Mouse (Mus musculus) stomach, embryonic 14.5 days (tissue): ENCODE measurements around the gene Krt16. TPM values are rescaled to one million over a fixed set of nuclear protein-coding genes. Genes with fewer than 3 reads are reported as not detected.
"Not testable (repeated sequence)": the region's sequence is repeated elsewhere in the genome, so short reads cannot be mapped to it uniquely, and the experiment has no call there.

Experiments
- ATAC-seq: fragments of 200-750 bp; cut with Nextera tagmentation; 2 replicates; pipeline ENCODE4 v1.8.0; 2017; ENCODE audit warnings: low read depth, moderate TSS enrichment; ENCODE audit not compliant: insufficient number of reproducible peaks, insufficient read depth, low FRiP score
- H3K27ac ChIP-seq: fragments of 300-500 bp; sonication (generic); 2 replicates; pipeline ENCODE4 v1.5.1; 2014; ENCODE audit warnings: mild to moderate bottlenecking, low read length, moderate library complexity, mixed read lengths
- H3K27me3 ChIP-seq: fragments of 300-500 bp; sonication (generic); 2 replicates; pipeline ENCODE4 v1.6.1; 2014; ENCODE audit warnings: low read length, control low read depth, mixed read lengths; ENCODE audit not compliant: control insufficient read depth, insufficient read depth
- H3K36me3 ChIP-seq: fragments of 300-500 bp; sonication (generic); 2 replicates; pipeline ENCODE4 v1.6.1; 2014; ENCODE audit warnings: mild to moderate bottlenecking, control low read depth, low read length, moderate library complexity, mixed read lengths; ENCODE audit not compliant: control insufficient read depth, insufficient read depth
- H3K4me1 ChIP-seq: fragments of 300-500 bp; sonication (generic); 2 replicates; pipeline ENCODE4 v1.6.1; 2014; ENCODE audit warnings: low read length, control low read depth, mixed read lengths; ENCODE audit not compliant: control insufficient read depth, insufficient read depth
- H3K4me2 ChIP-seq: fragments of 300-500 bp; sonication (generic); replicated peaks from 2 replicates; pipeline ENCODE4 v1.6.1; 2014; ENCODE audit warnings: low read depth, low read length, control low read depth
- H3K4me3 ChIP-seq: fragments of 300-500 bp; sonication (generic); 2 replicates; pipeline ENCODE4 v1.5.1; 2014; ENCODE audit warnings: low read depth, low read length, control low read depth
- H3K9ac ChIP-seq: fragments of 300-500 bp; sonication (generic); replicated peaks from 2 replicates; pipeline ENCODE4 v1.6.1; 2014; ENCODE audit warnings: low read depth, mild to moderate bottlenecking, control low read depth, low read length, moderate library complexity, mixed read lengths
- H3K9me3 ChIP-seq: fragments of 300-500 bp; sonication (generic); 2 replicates; pipeline ENCODE4 v1.6.1; 2016; ENCODE audit warnings: low read depth, low read length, control low read depth; ENCODE audit not compliant: control insufficient read depth
- WGBS: fragments of 180-500 bp; shearing (Covaris S2); extraction: QIAGEN DNeasy Blood & Tissue Kit; methylation state at CpG from one replicate; pipeline ENCODE4 v1.1.7; 2014; 5-methylcytosine and 5-hydroxymethylcytosine counted together
- polyA plus RNA-seq: library from polyadenylated mRNA; unstranded; fragments of >200 nt; fragmentation: Nextera tagmentation; extraction: Ambion mirVana; gene quantifications from 2 replicates; pipeline ENCODE4 v1.2.1, GENCODE M21; 2014

The Krt16 gene
- polyA plus RNA-seq, 1 experiment from 2014 or later: 0.22 TPM

GRCm38 (mm10) chr11:100262058-100262980 lies 13.6 kb upstream of the Krt16 start:
- H3K9ac ChIP-seq: no peak overlapping the region
- peak overlapping the region; percentile 0; the same call in 1 of the 2 replicates for H3K27ac ChIP-seq
- H3K4me3 ChIP-seq: no peak overlapping the region
- 19% methylated on average over 13 of the region's 13 CpGs for WGBS
- H3K4me1 ChIP-seq: no peaks in the 10 kb centered on the region
- H3K27me3 ChIP-seq: no peaks in the 10 kb centered on the region
- ATAC-seq: peak; percentile 71
- no peak overlapping the region for H3K4me2 ChIP-seq
- no peaks in the 10 kb centered on the region for H3K9me3 ChIP-seq
- no peaks in the 10 kb centered on the region for H3K36me3 ChIP-seq

GRCm38 (mm10) chr11:100261235-100261605 lies 12.5 kb upstream of the Krt16 start:
- Histone ChIP-seq H3K4me3 (no peak overlapping the region), H3K27ac (peak overlapping the region; percentile 48; the same call in 1 of the 2 replicates), H3K4me1 (no peaks in the 10 kb centered on the region), H3K9me3 (no peaks in the 10 kb centered on the region), H3K9ac (no peak overlapping the region), H3K27me3 (no peaks in the 10 kb centered on the region), H3K4me2 (no peak overlapping the region), H3K36me3 (no peaks in the 10 kb centered on the region)
- ATAC-seq: no peak
- WGBS: 79% methylated on average over 9 of the region's 9 CpGs

DNA sequence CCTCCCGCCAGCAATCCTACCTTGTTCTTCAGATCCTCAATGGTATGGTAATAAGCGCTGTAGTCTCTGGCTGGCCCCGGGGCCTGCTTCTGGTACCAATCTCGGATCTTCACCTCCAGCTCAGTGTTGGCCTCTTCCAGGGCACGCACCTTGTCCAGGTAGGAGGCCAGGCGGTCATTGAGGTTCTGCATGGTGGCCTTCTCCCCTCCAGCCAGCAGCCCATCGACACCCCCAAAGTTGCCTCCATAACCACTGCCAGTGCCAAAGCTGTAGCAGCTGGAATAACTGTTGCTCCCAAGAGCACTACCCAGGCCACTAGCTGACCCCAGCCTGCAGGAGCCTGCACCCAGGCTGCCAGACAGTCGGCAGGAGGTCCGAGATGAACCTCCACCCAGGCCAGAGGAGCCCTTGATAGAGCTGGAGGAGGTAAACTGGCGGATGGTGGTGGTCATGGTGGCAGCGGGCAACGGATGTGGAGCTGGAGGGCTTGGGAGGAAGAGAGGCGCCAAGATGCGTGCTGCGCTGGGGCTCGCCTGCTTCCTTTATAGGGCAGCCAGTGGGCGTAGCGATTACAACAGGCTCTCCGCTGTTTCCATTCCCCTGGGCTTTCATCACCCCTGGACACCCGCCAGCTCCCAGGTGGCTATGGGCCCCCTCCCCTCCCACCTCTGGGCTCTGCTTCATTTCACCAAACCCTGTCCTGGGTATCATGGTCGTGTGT lies 12.0 kb upstream of the Krt16 start, which contains the start of gene Krt17:
TSS of gene Krt17 (minus strand) at position 516 of the 721 bp plus-strand sequence.
- WGBS: 76% methylated on average over 21 of the region's 21 CpGs

DNA sequence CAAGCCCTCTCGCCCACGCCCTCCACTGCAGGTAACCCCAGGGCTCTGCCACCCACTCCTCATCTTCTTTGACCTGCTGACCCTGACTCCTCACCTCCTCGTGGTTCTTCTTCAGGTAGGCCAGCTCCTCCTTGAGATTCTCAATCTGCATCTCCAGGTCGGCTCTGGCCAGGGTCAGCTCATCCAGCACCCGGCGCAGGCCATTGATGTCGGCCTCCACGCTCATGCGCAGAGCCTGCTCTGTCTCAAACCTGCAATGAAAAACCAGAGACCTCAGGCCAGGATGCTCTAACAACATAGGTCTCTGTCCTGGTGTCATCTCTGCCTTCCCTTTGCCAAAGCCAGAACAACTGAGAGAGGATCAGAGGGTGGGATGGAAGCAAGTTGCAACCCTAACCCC lies 10.4 kb upstream of the Krt16 start:
- no peak overlapping the region for H3K27ac ChIP-seq
- H3K4me1 ChIP-seq: no peaks in the 10 kb centered on the region
- H3K36me3 ChIP-seq: no peaks in the 10 kb centered on the region
- H3K4me2 ChIP-seq: no peak overlapping the region
- WGBS: 88% methylated on average over 9 of the region's 9 CpGs
- no peak for ATAC-seq
- no peaks in the 10 kb centered on the region for H3K27me3 ChIP-seq
- no peak overlapping the region for H3K9ac ChIP-seq
- H3K4me3 ChIP-seq: no peak overlapping the region
- H3K9me3 ChIP-seq: no peaks in the 10 kb centered on the region

More for the DNA sequence above, 12.0 kb upstream of the Krt16 start, which contains the start of gene Krt17:
- no peak; the same call in 1 of the 2 replicates for ATAC-seq
- Histone ChIP-seq H3K27me3 (no peaks in the 10 kb centered on the region), H3K4me2 (no peak within 1 kb of the TSS), H3K9ac (no peak within 1 kb of the TSS), H3K9me3 (no peaks in the 10 kb centered on the region), H3K4me1 (no peaks in the 10 kb centered on the region), H3K27ac (peak within 1 kb of the TSS; percentile 48; the same call in 1 of the 2 replicates), H3K4me3 (no peak within 1 kb of the TSS), H3K36me3 (no peaks in the 10 kb centered on the region)

DNA sequence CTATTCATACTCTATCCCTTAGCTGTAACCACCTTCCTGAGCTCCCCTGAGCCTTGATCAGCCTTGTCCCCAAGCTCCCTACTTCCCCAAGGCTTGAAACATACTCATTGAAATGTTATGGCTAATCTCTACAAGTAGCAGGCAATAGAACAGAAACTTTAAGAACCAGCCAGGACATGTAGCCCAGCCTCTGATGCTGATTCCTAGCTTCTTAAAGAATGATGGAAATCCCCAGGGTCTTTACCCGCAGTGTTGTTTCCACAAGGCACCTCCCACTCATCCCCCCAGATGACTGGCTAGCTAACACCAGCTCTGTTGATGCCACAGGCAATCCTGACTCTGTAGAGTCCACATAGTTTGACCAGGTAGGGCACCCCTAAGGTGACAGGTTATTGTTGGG lies 9.3 kb upstream of the Krt16 start:
- no peak for ATAC-seq
- Histone ChIP-seq H3K27me3 (no peaks in the 10 kb centered on the region), H3K4me3 (no peak overlapping the region), H3K27ac (no peak overlapping the region), H3K36me3 (no peaks in the 10 kb centered on the region), H3K4me1 (no peaks in the 10 kb centered on the region), H3K9me3 (no peaks in the 10 kb centered on the region), H3K9ac (no peak overlapping the region), H3K4me2 (no peak overlapping the region)
- 74% methylated on average over 1 of the region's 1 CpGs for WGBS

DNA sequence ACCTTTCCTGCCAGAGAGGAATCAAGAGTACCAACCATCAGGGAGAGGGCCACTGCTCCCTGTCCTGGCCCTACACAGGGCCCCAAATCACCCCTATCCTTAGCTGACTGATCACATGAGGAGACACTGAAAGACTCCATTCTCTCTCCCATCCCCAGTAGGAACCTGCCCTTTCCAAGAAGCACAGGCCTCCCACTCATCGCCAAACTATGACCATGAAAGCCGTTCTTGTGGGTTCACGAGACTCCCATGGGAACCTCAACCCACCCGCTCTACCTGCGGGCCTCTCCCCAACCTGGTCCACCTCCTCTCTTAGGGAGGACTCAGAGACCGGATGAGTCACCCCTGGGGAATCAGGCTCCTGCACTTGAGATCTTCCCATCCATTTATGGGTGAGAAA lies 6.8 kb upstream of the Krt16 start:
- H3K4me1 ChIP-seq: no peaks in the 10 kb centered on the region
- H3K27ac ChIP-seq: no peak overlapping the region
- no peak overlapping the region for H3K9ac ChIP-seq
- H3K36me3 ChIP-seq: no peaks in the 10 kb centered on the region
- no peak for ATAC-seq
- WGBS: 91% methylated on average over 6 of the region's 6 CpGs
- H3K9me3 ChIP-seq: no peaks in the 10 kb centered on the region
- H3K27me3 ChIP-seq: no peaks in the 10 kb centered on the region
- H3K4me3 ChIP-seq: no peak overlapping the region
- H3K4me2 ChIP-seq: no peak overlapping the region

GRCm38 (mm10) chr11:100254360-100255090 lies 5.8 kb upstream of the Krt16 start:
- H3K9me3 ChIP-seq: no peaks in the 10 kb centered on the region
- H3K27me3 ChIP-seq: no peaks in the 10 kb centered on the region
- H3K9ac ChIP-seq: no peak overlapping the region
- H3K4me2 ChIP-seq: no peak overlapping the region
- 55% methylated on average over 5 of the region's 5 CpGs for WGBS
- H3K4me1 ChIP-seq: no peaks in the 10 kb centered on the region
- no peaks in the 10 kb centered on the region for H3K36me3 ChIP-seq
- no peak overlapping the region for H3K4me3 ChIP-seq
- H3K27ac ChIP-seq: no peak overlapping the region
- ATAC-seq: no peak

DNA sequence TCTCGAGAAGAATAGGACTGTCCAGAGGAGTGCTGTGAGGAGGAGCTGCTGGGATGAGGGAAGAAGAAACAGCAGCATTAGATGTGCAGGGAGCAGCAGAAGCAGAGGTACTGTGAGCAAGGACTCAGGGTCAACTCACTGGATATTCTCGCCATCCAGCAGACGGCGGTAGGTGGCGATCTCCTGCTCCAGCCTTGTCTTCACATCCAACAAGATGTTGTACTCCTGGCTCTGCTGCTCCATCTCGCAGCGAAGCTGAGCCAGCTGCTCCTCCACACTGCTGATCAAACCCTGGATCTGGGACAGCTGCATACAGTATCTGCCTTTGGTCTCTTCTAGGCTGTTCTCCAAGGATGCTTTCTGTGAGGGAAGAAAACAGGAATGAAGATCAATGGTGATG lies 2.2 kb downstream of the Krt16 start:
- H3K36me3 ChIP-seq, H3K27ac ChIP-seq, H3K9me3 ChIP-seq, ATAC-seq, H3K9ac ChIP-seq, H3K4me1 ChIP-seq, H3K27me3 ChIP-seq, H3K4me3 ChIP-seq, H3K4me2 ChIP-seq: not testable (repeated sequence)
- 67% methylated on average over 7 of the region's 7 CpGs for WGBS
